Mouse (Mus musculus): ENCODE measurements around the gene Tmem182.
A peak's percentile ranks its signal among the peaks of the same experiment; 100 is the strongest.

Gene Tmem182

GRCm38 (mm10) chr1:40800908-40801307, 4.5 kb upstream of the Tmem182 start:
- DNase-seq = no peak

- DNase-seq = peak; percentile 25
Observed at GRCm38 (mm10) chr1:40802759-40803158, 2.6 kb upstream of the Tmem182 start.

- DNase-seq = no peak
Observed at GRCm38 (mm10) chr1:40804118-40804517, 1.3 kb upstream of the Tmem182 start.

- no peak for DNase-seq
Observed at GRCm38 (mm10) chr1:40805891-40806290, 490 bp downstream of the Tmem182 start.

- DNase-seq = no peak
Observed at GRCm38 (mm10) chr1:40808643-40809042, 3.2 kb downstream of the Tmem182 start.

- no peak for DNase-seq
Observed at GRCm38 (mm10) chr1:40815071-40815845, 9.9 kb downstream of the Tmem182 start.

- no peak for DNase-seq
Observed at GRCm38 (mm10) chr1:40824517-40824916, 19.1 kb downstream of the Tmem182 start.

- no peak for DNase-seq
Observed at GRCm38 (mm10) chr1:40824936-40825335, 19.5 kb downstream of the Tmem182 start.

- DNase-seq = no peak
Observed at GRCm38 (mm10) chr1:40825826-40826225, 20.4 kb downstream of the Tmem182 start.

GRCm38 (mm10) chr1:40829213-40829914, 24.0 kb downstream of the Tmem182 start:
- no peak for DNase-seq

- DNase-seq = no peak
Observed at GRCm38 (mm10) chr1:40830712-40831507, 25.5 kb downstream of the Tmem182 start.

GRCm38 (mm10) chr1:40835468-40835867, 30.1 kb downstream of the Tmem182 start:
- DNase-seq = no peak

- DNase-seq = no peak
Observed at GRCm38 (mm10) chr1:40840605-40841004, 35.2 kb downstream of the Tmem182 start.

GRCm38 (mm10) chr1:40841032-40841761, 35.8 kb downstream of the Tmem182 start:
- no peak for DNase-seq

- peak; percentile 23 for DNase-seq
Observed at GRCm38 (mm10) chr1:40844616-40845015, 39.2 kb downstream of the Tmem182 start.

- no peak for DNase-seq
Observed at GRCm38 (mm10) chr1:40847196-40847938, 42.0 kb downstream of the Tmem182 start.

- DNase-seq = no peak
Observed at GRCm38 (mm10) chr1:40851286-40851685, 45.9 kb downstream of the Tmem182 start.

- no peak for DNase-seq
Observed at GRCm38 (mm10) chr1:40855268-40855667, 49.9 kb downstream of the Tmem182 start.

- DNase-seq = no peak
Observed at GRCm38 (mm10) chr1:40856846-40857636, 51.6 kb downstream of the Tmem182 start.

- no peak for DNase-seq
Observed at GRCm38 (mm10) chr1:40865043-40865442, 59.6 kb downstream of the Tmem182 start.

- DNase-seq = no peak
Observed at GRCm38 (mm10) chr1:40867106-40867505, 61.7 kb downstream of the Tmem182 start.
